Mouse (Mus musculus): ENCODE measurements at regions not wholly inside any gene's neighbourhood (a gene's known extent, or its start where the extent isn't known, plus 50 kb on each side); places are given as distances from the start of the nearest gene placed in this dataset.

- TF ChIP-seq CTCF (IDR thresholded peaks at IDR 0.05; ENCODE audit: borderline replicate concordance, insufficient read depth, low read length) (no peak), POLR2A (IDR thresholded peaks at IDR 0.05; ENCODE audit: low read depth, low read length) (no peak)
Measured at GRCm38 (mm10) chr14:69100866-69101265, 193.2 kb downstream of the Synb start.
